Mouse (Mus musculus) heart, adult 10 weeks (tissue): ENCODE results near the gene Dpy19l1. TPM values are rescaled to one million over a fixed set of nuclear protein-coding genes. Genes with fewer than 3 reads are reported as not detected.

ENCODE experiments used
- polyA plus RNA-seq: library from polyadenylated mRNA; stranded (reverse); fragments of 350-450 nt; fragmentation: Illumina TruSeq; extraction: RNeasy Lipid Tissue Mini Kit (QIAGEN cat#74804); gene quantifications from one replicate; pipeline ENCODE4 v1.2.3, GENCODE M21; 2014; ENCODE audit warnings: low read depth, low replicate concordance

Dpy19l1 gene
- polyA plus RNA-seq = 7.5 TPM

GRCm38 (mm10) chr9:24503067-24503857 lies at the start of gene Dpy19l1:
Gene Dpy19l1 (minus strand): TSS chr9:24503140.

Other genes with a start within 250 kb of the Dpy19l1 start
- gene Cypt4, start 122.1 kb upstream of the Dpy19l1 start, polyA plus RNA-seq = not detected
- gene Dpy19l2, start 193.2 kb upstream of the Dpy19l1 start, polyA plus RNA-seq = not detected